Mouse (Mus musculus) ES-E14 (cell line): ENCODE measurements at regions not wholly inside any gene's neighbourhood (a gene's known extent, or its start where the extent isn't known, plus 50 kb on each side); places are given as distances from the start of the nearest gene placed in this dataset.

ENCODE experiments used
- DNase-seq: peaks from one replicate; pipeline ENCODE4 v3.0.0-alpha.2; 2013; ENCODE audit warnings: low read depth, low spot score
- H3K27ac ChIP-seq: 2 replicates; pipeline ENCODE4 v1.5.1; 2012; ENCODE audit warnings: low read depth, mild to moderate bottlenecking, low read length, moderate library complexity, mixed read lengths; ENCODE audit not compliant: poor library complexity, insufficient read depth, severe bottlenecking
- H3K36me3 ChIP-seq: 2 replicates; pipeline ENCODE4 v1.6.1; 2012; ENCODE audit warnings: mild to moderate bottlenecking, low read length, moderate library complexity, mixed read lengths; ENCODE audit not compliant: control insufficient read depth, poor library complexity, insufficient read depth, severe bottlenecking
- H3K4me1 ChIP-seq, 2 experiments: fragments of 150-350 bp in 1 of 2; sonication (generic) in 1 of 2; 2 replicates each; pipeline ENCODE4 v1.6.1; 2012; ENCODE audit warnings: low read length in 2 of 2, mild to moderate bottlenecking in 1 of 2, mixed read lengths in 1 of 2; ENCODE audit not compliant: control insufficient read depth in 2 of 2, insufficient read depth in 2 of 2, poor library complexity in 1 of 2
- H3K4me3 ChIP-seq, 2 experiments: fragments of 150-350 bp in 1 of 2; sonication (generic) in 1 of 2; 2 replicates each; pipeline ENCODE4 v1.5.1; 2012; ENCODE audit warnings: low read length in 2 of 2, low read depth in 1 of 2, mild to moderate bottlenecking in 1 of 2, mixed read lengths in 1 of 2; ENCODE audit not compliant: insufficient read depth in 1 of 2, poor library complexity in 1 of 2, severe bottlenecking in 1 of 2
- H3K9ac ChIP-seq: 2 replicates; pipeline ENCODE4 v1.6.1; 2012; ENCODE audit warnings: low read depth, mild to moderate bottlenecking, low read length, mixed read lengths; ENCODE audit not compliant: poor library complexity, insufficient read depth, severe bottlenecking
- H3K9me3 ChIP-seq: fragments of 150-350 bp; sonication (generic); 2 replicates; pipeline ENCODE4 v1.6.1; 2012; ENCODE audit warnings: low read depth, mild to moderate bottlenecking, low read length; ENCODE audit not compliant: control insufficient read depth, insufficient read depth
- CHD2 ChIP-seq: IDR thresholded peaks from 2 replicates; pipeline ENCODE4 v1.6.1; 2014; ENCODE audit warnings: mild to moderate bottlenecking, low read depth, low read length, inconsistent platforms
- HCFC1 ChIP-seq: IDR thresholded peaks from 2 replicates; pipeline ENCODE4 v1.6.1; 2012; ENCODE audit warnings: low read length, inconsistent platforms, borderline replicate concordance; ENCODE audit not compliant: insufficient read depth
- MAFK ChIP-seq: IDR thresholded peaks from 2 replicates; pipeline ENCODE4 v1.6.1; 2014; ENCODE audit warnings: mild to moderate bottlenecking, low read depth, low read length, inconsistent platforms; ENCODE audit not compliant: insufficient read depth
- ZC3H11A ChIP-seq: IDR thresholded peaks from 2 replicates; pipeline ENCODE4 v1.6.1; 2012; ENCODE audit warnings: low read depth, mild to moderate bottlenecking, inconsistent platforms, low read length, borderline replicate concordance
- ZNF384 ChIP-seq: IDR thresholded peaks from 2 replicates; pipeline ENCODE4 v1.6.1; 2012; ENCODE audit warnings: low read depth, low read length, inconsistent platforms
- in situ Hi-C, 2 experiments: fragments of 600-800 bp; cut with MboI; formaldehyde crosslinking; loops; one replicate each; pipeline ENCODE4 v1.15.1; 2025; ENCODE audit warnings: low sequenced_read_pairs in 2 of 2, inconsistent platforms in 1 of 2; ENCODE audit not compliant: unreplicated experiment in 2 of 2

DNA sequence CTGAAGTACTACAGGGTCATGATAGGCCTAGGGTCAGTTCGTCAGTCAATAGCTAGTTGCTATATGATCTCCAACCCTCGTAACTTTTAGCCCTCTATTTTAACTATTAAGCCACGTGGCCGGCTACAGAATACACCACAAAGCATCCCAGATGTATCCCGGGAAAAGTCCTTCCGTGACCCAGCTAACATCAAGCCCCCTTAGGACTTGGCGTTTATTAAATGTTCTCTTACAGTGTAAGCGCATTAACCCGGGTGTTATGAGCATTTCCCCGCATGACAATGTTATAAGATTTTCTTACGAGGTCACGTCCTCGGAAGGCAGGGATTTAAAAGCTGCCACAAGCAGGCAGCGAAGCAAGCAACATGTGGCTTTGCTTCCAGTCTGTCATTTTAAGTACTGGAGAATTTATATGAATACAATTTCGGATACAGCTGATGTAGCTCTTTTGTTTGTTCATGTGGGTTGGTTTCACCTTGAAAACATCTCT, 135.1 kb upstream of the Frg1 start:
- Histone ChIP-seq H3K36me3 (no peaks in the 10 kb centered on the region), H3K4me3 (no peak overlapping the region), H3K4me1 (no peaks in the 10 kb centered on the region), H3K9ac (no peak overlapping the region), H3K9me3 (no peaks in the 10 kb centered on the region), H3K27ac (no peak overlapping the region)
- no peak for DNase-seq
- in situ Hi-C loops = no loop called here
- TF ChIP-seq ZC3H11A = no peak
- TF ChIP-seq ZNF384 = no peak
- TF ChIP-seq HCFC1 = no peak
- TF ChIP-seq MAFK = no peak

DNA sequence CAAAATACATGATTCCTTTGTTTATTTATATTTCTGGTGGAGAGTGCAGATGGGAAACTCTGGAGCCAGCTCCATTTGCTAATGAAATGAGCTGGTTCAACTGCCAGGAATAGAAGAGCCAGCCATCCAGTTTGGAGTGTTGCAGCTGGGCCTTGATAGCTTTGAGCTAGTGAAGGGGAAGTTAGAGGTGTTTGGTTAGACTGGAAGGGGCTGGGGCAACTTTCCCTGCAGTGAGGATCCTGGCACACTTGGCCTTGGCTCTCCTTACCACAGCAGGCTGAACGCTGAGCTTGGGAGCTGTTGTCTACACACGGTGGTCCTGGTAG, 133.2 kb upstream of the Frg1 start:
- TF ChIP-seq MAFK (no peak), ZC3H11A (no peak), HCFC1 (no peak)
- in situ Hi-C loops = no loop called here
- no peaks in the 10 kb centered on the region for H3K4me1 ChIP-seq
- DNase-seq = no peak
- no peak overlapping the region for H3K9ac ChIP-seq
- no peaks in the 10 kb centered on the region for H3K36me3 ChIP-seq
- no peaks in the 10 kb centered on the region for H3K9me3 ChIP-seq
- H3K4me3 ChIP-seq = no peak overlapping the region
- no peak overlapping the region for H3K27ac ChIP-seq

DNA sequence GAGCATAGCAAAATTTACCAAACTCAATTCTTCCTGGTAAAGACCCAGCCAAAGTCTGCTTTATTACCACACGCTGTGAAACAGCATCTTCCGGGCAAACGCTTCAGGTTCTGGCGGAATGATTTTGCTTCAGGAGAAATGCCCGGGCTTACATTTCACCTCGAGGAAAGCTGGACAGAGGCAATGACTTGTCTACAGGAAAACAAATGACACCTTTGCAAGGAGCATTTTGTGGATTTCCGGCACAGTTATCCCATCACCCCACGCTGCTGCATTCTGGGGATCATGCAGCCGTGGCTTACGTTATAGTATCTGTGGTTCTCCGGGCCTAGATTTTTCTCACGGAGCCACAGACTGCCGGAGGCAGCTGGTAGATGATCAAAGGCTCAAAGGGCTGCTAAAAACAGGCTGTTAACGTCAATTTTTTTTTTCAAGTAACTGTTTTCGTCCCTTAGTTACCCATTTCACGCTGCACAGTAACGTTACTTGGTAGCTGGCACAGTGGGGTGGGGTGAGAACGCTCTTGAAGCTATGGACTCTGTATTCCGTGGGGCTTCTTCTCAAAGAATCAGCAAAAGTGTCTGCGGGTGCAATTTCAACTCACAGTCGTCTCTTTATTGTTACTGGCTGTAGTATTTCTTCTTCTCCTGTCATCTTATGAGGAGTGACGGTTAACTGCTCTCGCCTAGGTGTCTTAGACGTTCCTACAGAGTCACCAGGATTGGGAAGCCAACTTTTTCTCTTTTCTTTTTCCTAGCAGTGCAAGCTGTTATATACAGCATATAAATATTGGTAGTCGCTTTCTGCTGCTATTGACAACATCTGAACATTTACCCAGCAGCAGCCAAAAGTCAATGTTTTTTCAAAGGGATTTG, 132.6 kb upstream of the Frg1 start:
- Histone ChIP-seq H3K4me3 (no peak overlapping the region), H3K36me3 (no peaks in the 10 kb centered on the region), H3K4me1 (no peaks in the 10 kb centered on the region), H3K9me3 (no peaks in the 10 kb centered on the region), H3K9ac (no peak overlapping the region), H3K27ac (no peak overlapping the region)
- no peak for TF ChIP-seq ZC3H11A
- TF ChIP-seq ZNF384 = no peak
- no peak for TF ChIP-seq MAFK
- TF ChIP-seq HCFC1 = no peak
- no peak for TF ChIP-seq CHD2
- no peak for DNase-seq
- in situ Hi-C loops = no loop called here

DNA sequence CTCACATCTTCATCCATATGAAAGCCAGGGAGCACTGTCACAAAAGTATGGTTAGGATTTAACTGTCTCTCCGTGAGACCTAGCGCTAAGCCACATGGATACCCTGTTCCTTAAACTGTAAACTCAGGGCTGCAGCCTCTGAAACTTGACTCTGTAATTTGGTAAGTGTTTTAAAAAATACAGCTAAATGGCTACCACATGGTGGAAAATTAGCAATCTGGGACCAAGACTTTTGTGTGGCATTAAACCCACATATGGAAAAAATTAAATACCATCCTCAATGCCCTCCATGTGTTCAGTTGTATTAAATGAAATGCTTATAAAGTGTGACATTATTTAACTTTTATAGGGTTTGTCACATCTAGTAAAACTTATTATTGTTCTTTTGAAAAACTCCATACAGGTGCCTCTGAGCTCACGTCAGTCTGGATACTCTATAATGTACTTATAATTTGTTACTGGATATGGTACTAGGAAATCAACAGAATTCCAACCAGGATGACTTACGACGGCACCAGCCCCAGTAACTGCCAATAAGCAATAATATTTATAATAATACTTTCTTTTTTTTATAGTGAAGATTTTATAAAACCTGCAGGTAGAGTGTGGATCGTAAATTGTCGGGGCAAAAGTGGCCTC, 131.0 kb upstream of the Frg1 start:
- H3K9ac ChIP-seq = no peak overlapping the region
- no peaks in the 10 kb centered on the region for H3K4me1 ChIP-seq
- H3K27ac ChIP-seq = no peak overlapping the region
- TF ChIP-seq MAFK = no peak
- no peak for TF ChIP-seq CHD2
- TF ChIP-seq ZC3H11A = no peak
- TF ChIP-seq HCFC1 = no peak
- no peak for TF ChIP-seq ZNF384
- no peak overlapping the region for H3K4me3 ChIP-seq
- in situ Hi-C loops = no loop called here
- no peaks in the 10 kb centered on the region for H3K36me3 ChIP-seq
- H3K9me3 ChIP-seq = no peaks in the 10 kb centered on the region
- no peak for DNase-seq
